Mouse (Mus musculus): ENCODE measurements around the gene Gm16430. TPM values are rescaled to one million over a fixed set of nuclear protein-coding genes. Genes with fewer than 3 reads are reported as not detected.
"Not testable (repeated sequence)": the region's sequence is repeated elsewhere in the genome, so short reads cannot be mapped to it uniquely, and the experiment has no call there.

Gene Gm16430
- polyA plus RNA-seq (2016; fragmentation: Nextera tagmentation; extraction: Ambion mirVana) = not detected in 2 replicates

DNA sequence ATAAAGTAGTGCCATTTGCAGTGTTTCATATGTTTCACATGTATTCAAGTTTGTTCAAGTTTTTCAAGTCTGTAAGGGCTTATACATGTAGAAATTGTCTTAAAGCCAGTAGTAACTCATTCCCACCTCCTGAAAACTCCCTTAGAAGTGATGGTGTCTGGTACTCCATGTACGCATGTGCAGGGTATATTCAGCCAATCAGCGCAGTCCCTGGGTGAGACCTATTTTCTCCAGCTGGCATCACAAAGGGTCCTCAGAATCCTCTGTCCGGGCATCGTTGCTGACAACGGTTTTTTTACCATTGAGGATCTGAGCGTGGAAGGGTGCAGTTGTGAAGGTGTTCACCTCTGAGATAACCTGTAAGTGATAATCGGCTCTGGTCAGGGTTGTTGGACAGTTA is at the start of gene Gm16430:
Gene Gm16430 (plus strand): TSS at position 301 of the 400 bp plus-strand sequence.
- H3K27me3 ChIP-seq (ENCODE audit: poor library complexity, severe bottlenecking); H3K36me3 ChIP-seq (replicated peaks); DNase-seq (ENCODE audit: extremely low spot score, low spot score); H3K4me1 ChIP-seq; H3K27ac ChIP-seq; H3K4me3 ChIP-seq; H3K9me3 ChIP-seq: not testable (repeated sequence)
- no CpG with 5 or more reads among the region's 7 CpGs for whole genome bisulfite sequencing

Other genes with a start within 250 kb of the Gm16430 start
- not detected in 2 replicates for gene Gm16405, start 91.0 kb upstream of the Gm16430 start, polyA plus RNA-seq (2016; fragmentation: Nextera tagmentation; extraction: Ambion mirVana)